Mouse (Mus musculus) spleen, adult 2 months (tissue): ENCODE results near the gene Gm20431.

Source experiments
- CTCF ChIP-seq: fragments of 200-500 bp; IDR thresholded peaks from 2 replicates; pipeline ENCODE4 v1.5.1; 2011; ENCODE audit warnings: mild to moderate bottlenecking, inconsistent platforms; ENCODE audit not compliant: insufficient read depth, insufficient read length, insufficient replicate concordance; ENCODE audit errors: extremely low read depth
- POLR2A ChIP-seq: fragments of 200-500 bp; IDR thresholded peaks from 2 replicates; pipeline ENCODE4 v1.6.1; 2011; ENCODE audit warnings: low read depth, low read length, inconsistent platforms

DNA sequence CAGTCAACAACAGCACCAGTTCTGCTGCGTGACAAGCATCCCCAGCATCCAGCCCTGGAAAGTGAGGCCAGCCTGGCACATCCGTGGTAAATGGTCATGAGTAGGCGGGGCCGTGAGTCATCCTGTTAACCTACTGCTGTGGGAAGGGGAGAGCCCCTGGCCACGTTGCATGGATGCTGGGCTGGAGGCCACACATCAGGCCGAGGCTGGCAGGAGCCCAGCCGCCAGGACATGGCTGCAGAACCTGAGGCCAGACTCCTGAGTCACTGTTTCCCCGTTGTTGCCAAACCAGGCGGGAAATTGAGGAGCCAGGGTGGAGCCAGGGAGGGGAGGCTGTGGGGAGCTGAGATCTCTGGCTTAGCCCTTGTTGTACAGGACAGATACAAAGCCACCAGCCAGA is 86.5 kb downstream of the Gm20431 start:
- no peak for TF ChIP-seq CTCF
- TF ChIP-seq POLR2A = no peak
